Mouse (Mus musculus): ENCODE results near the gene Dock2.

Gene Dock2

GRCm38 (mm10) chr11:34344310-34344709 lies 439.4 kb downstream of the Dock2 start:
- no peak for DNase-seq (ENCODE audit: low spot score)

- DNase-seq (ENCODE audit: low spot score), result no peak
Measured at GRCm38 (mm10) chr11:34343742-34344307, 439.9 kb downstream of the Dock2 start.

- no peak for DNase-seq (ENCODE audit: low spot score)
Measured at GRCm38 (mm10) chr11:34339693-34340092, 444.0 kb downstream of the Dock2 start.

- no peak for DNase-seq (ENCODE audit: low spot score)
Measured at GRCm38 (mm10) chr11:34337907-34338306, 445.8 kb downstream of the Dock2 start.

GRCm38 (mm10) chr11:34332344-34333031 lies 451.2 kb downstream of the Dock2 start:
- no peak for DNase-seq (ENCODE audit: low spot score)

- no peak for DNase-seq (ENCODE audit: low spot score)
Measured at GRCm38 (mm10) chr11:34323664-34324063, 460.0 kb downstream of the Dock2 start.

- DNase-seq (ENCODE audit: low spot score), result no peak
Measured at GRCm38 (mm10) chr11:34319282-34319681, 464.4 kb downstream of the Dock2 start.

DNA sequence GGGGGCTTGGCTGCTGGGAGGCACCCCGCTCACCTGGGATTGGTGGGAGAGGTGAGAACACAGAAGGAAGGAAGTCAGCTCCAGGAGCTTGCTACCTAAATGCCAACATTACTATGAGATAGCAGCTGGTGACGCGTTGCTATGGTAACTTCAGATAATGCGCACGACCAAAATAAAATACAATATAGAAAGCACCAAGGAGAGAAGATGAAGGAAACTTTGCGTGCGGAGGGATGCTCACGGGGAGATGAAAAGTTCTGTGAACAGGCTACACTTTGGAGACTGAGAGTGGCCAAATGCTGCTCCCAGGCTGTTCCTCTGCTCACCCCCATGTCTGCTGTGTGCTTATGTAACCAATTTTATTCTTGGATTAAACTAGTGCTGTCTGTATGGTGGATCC lies 466.7 kb downstream of the Dock2 start:
- DNase-seq (ENCODE audit: low spot score), result peak; percentile 11

DNA sequence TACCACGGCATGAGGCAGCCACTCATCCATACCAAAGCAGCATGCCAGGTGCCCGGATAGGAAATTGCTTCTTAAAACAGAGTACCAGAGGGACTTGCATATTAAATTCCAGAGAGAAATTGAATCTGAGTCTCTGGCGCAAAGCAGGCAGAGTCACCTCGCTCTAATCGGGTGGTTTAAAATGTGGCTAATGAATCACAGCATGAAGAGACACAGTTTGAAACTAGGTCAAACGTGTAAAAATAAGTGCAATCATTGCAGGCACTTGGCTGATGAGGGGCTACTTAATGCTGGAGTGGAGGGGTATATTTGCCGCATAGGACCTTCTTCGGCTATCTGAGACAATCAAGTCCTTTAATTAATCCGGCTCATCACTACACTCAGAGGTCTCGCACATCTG lies 467.5 kb downstream of the Dock2 start:
- no peak for DNase-seq (ENCODE audit: low spot score)

- DNase-seq (ENCODE audit: low spot score), result no peak
Measured at GRCm38 (mm10) chr11:34315383-34315782, 468.3 kb downstream of the Dock2 start.

DNA sequence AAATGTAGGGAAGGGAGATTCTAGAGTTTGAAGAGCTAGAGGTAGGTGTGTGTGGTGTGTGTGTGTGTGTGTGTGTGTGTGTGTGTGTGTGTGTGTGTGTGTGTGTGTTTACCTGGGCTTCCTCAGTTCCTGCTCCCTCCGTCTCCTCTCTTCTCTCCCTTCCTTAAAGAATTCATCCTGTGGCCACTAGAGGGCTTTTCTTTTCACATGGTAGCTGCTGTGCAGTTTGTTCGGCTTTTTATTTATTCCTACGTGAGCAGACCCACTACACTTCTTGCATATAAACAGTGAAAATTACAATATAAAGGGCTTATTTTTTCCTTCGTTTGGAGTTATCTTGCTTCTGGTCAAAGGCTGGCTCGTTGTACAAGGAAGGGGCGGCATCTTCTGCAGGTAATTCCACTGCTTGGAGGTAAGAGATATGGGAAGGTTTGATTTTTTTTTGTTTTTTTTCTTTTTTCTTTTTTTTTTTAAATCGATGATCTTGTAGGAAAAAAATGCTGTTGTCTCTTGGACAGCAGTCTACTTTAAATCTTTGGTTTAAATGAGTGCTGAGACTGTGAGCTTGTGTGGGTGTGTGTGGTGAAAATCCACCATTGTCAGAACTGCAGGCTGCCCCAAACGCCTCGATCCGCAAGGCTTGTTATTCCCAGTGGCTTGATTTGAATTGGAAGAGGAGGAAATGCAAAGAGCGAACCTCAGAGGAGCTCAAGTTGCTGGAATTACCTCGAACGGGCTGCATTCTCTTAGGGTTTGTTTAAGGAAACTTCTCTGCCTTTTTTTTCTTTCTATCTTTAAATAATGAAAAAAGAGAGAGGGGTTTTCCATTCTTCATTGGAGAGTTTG lies 468.9 kb downstream of the Dock2 start, which contains the start of gene Fam196b:
TSS of gene Fam196b (plus strand) at position 289 of the 846 bp plus-strand sequence.
- DNase-seq (ENCODE audit: low spot score), result peak; percentile 44

DNA sequence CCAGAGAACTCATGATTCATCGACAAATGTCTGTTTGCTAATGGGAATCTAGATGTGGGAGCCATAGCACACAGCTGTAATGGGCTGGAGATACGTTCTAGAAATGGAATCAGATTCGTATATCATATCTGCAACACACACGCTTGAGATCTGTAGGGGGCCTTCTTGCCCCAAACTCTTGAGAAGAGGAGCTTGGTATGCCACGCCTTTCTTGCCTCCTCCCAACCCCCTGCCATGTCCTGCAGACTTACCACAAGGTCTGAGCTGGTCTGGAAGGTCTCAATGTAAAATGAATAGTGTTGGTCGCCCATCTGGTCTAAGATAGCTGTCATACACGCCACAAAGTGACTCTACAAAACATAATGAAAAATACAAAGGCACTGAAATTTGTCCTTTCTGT lies 471.5 kb downstream of the Dock2 start:
- no peak for DNase-seq (ENCODE audit: low spot score)

- no peak for DNase-seq (ENCODE audit: low spot score)
Measured at GRCm38 (mm10) chr11:34311717-34312116, 472.0 kb downstream of the Dock2 start.

DNA sequence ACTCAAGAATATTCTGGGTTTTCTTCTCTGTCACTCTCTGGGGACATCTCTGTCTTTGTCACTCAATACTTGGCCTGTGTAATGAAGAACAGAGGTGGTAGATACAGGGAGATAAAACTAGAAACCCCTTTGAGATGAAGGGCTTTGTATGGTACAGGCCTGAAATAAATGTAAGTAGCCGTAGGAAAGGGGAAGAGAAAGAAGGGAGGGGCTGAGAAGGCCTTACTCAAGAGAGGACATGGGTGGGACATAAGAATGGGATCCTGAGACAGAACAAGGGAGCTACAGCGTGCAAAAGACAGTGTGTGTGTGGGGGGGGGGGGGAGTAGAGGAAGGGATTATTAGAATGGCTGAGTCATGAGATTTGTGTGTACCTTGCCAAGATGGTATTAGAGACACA lies 474.3 kb downstream of the Dock2 start:
- no peak for DNase-seq (ENCODE audit: low spot score)

DNA sequence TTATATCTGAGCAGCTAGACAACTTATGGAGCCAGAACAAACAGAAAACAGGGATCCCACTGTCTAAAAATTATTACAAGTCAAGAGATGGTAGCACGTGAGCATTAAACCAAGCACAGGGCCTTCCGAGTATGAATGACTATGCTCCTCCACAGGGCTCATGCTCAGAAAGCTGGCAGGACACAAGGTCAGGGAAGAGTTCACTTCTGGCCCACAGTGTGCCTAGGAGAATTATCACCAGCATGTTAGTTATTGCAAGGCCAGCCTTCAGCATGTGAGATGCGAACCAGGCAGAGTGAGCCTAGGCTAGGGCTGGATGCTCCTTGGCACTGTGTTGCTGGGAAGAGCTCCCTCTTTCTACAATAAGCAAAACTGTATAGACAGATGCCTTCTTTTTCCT lies 475.0 kb downstream of the Dock2 start:
- DNase-seq (ENCODE audit: low spot score), result no peak

GRCm38 (mm10) chr11:34306231-34306630 lies 477.5 kb downstream of the Dock2 start:
- no peak for DNase-seq (ENCODE audit: low spot score)

DNA sequence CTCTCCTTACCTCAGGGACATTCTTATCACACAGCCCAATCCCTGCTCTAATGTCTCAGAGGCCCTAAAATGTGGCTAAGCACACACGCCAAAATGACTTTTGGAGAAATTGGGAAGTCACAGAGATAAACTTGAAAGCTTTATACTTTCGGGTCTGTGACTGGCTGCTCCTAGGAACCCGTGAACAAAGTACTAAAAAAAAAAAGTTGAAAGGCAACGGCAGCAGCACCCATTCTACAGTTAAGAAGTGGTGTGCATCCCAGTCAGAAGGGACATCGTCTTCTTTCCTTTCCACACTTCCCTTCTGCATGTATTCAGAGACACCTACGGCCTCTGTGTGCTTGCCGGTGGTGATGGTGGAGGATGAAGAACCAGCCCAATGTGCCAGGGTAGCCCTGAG lies 483.6 kb downstream of the Dock2 start:
- no peak for DNase-seq (ENCODE audit: low spot score)

DNA sequence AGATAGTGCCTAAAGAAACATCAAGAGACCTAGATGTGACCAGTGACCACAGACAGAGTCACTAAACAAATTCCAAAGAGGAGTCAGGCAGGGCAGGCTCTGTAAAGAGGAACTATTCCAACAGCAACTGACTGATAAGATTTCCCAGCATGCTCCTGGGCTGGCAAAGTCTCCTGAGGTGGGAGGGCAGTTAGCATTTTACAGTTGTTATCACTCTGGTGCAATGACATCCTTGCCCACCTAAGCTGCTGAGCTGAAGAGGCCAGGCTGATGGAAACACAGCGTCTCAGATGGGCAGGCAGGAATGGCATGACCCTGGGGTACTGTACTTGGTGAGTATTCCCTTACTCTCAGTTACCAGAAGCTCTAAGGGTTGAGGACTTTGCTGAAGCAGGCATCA lies 484.1 kb downstream of the Dock2 start:
- no peak for DNase-seq (ENCODE audit: low spot score)

GRCm38 (mm10) chr11:34297698-34298378 lies 485.9 kb downstream of the Dock2 start:
- DNase-seq (ENCODE audit: low spot score), result no peak

- DNase-seq (ENCODE audit: low spot score), result no peak
Measured at GRCm38 (mm10) chr11:34291304-34291703, 492.4 kb downstream of the Dock2 start.

DNA sequence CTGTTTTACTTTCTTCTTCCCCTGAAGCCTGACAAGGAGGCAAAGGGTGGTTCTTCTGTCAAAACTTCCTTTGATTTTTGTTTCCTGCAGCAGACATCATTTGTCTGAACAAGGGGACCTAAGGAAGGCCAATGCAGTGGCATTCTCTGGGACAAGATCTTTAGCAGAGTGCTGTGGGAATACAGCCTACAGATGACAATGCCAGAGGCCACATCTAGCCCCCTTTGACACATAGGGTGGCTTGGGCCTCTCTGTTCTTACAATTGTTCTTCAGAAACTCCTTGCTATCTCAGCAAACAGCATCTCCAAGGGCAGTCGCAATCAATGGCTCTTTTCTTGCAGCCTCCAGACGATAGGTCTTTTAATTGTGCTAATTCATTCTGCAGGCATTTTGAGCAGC lies 493.0 kb downstream of the Dock2 start:
- DNase-seq (ENCODE audit: low spot score), result no peak

DNA sequence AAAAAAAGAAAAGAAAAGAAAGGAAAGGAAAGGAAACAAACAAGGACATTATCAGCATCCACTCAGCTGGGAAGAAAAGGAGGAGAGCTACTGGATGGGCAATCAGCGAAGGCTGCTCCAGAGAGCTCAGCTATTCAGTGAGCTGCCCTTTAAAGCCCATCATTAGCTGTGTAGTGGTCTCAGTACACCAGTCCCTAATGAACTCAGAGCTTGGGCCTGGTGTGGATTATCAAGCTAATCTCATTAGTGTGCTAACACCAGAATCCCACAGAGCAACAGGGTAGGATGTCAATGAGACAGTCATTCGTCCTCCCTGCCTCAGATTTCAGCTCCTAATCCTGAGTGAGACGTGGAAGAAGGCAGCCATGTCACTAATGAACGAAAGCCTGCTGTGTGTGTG lies 493.4 kb downstream of the Dock2 start:
- DNase-seq (ENCODE audit: low spot score), result no peak

All from layer of hippocampus, adult 9-10 months (tissue).